Mouse (Mus musculus): ENCODE data around the gene 1700001O22Rik.

- TF ChIP-seq CTCF (IDR thresholded peaks at IDR 0.05; ENCODE audit: borderline replicate concordance, insufficient read depth, low read depth, low read length) (no peak), POLR2A (IDR thresholded peaks at IDR 0.05; ENCODE audit: borderline replicate concordance, insufficient read depth, low read length) (no peak)
These were observed 25.2 kb downstream of the 1700001O22Rik start for GRCm38 (mm10) chr2:30778235-30778634.
